Mouse (Mus musculus) bone marrow, adult 2 months (tissue): ENCODE results near the gene Hist1h2bq. TPM values are rescaled to one million over a fixed set of nuclear protein-coding genes. Genes with fewer than 3 reads are reported as not detected.
"Not testable (repeated sequence)": the region's sequence is repeated elsewhere in the genome, so short reads cannot be mapped to it uniquely, and the experiment has no call there.

Experiments used
- H3K27ac ChIP-seq: fragments of 200-500 bp; 2 replicates; pipeline ENCODE4 v1.5.1; 2012; ENCODE audit warnings: low read depth, mild to moderate bottlenecking, control low read depth, inconsistent platforms, low read length; ENCODE audit not compliant: control insufficient read depth, poor library complexity, insufficient read depth
- H3K4me1 ChIP-seq: fragments of 200-500 bp; 2 replicates; pipeline ENCODE4 v1.6.1; 2011; ENCODE audit warnings: low read length; ENCODE audit not compliant: control insufficient read depth, insufficient read depth
- H3K4me3 ChIP-seq: fragments of 200-500 bp; replicated peaks from 2 replicates; pipeline ENCODE3; 2011; ENCODE audit warnings: mild to moderate bottlenecking, low read depth, low read length, control low read depth; ENCODE audit not compliant: control insufficient read depth
- CTCF ChIP-seq: fragments of 200-500 bp; IDR thresholded peaks from 2 replicates; pipeline ENCODE4 v1.5.1; 2011; ENCODE audit warnings: low read length, control low read depth; ENCODE audit not compliant: control insufficient read depth, insufficient read depth
- POLR2A ChIP-seq: fragments of 200-500 bp; IDR thresholded peaks from 2 replicates; pipeline ENCODE4 v1.6.1; 2011; ENCODE audit warnings: low read depth, mild to moderate bottlenecking, control low read depth, low read length, borderline replicate concordance; ENCODE audit not compliant: control insufficient read depth
- WGBS: fragments of 180-500 bp; shearing (Covaris S2); methylation state at CpG from one replicate; pipeline ENCODE4 v1.1.7; 2018; 5-methylcytosine and 5-hydroxymethylcytosine counted together
- polyA plus RNA-seq: library from polyadenylated mRNA; stranded (reverse); fragments of >200 nt; gene quantifications from 2 replicates; pipeline ENCODE4 v1.2.4, GENCODE M21; 2011; ENCODE audit warnings: low replicate concordance; ENCODE audit not compliant: missing spikeins, insufficient read depth, insufficient read length

The Hist1h2bq gene
- polyA plus RNA-seq, 1 experiment: 27.5 TPM

DNA sequence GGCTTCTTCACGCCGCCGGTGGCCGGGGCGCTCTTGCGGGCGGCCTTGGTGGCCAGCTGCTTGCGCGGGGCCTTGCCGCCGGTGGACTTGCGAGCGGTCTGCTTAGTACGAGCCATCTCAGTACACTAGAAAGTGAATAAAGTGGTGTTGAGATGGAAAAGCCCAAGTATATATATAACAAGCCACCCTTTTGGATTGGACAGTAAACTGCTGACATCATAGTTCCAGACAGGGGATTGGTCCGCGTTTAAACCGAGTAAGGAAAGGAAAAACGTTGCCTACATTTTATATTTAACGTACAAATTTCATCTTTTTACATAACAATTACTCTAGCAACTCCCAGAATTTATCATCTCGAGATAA is 26.8 kb downstream of the Hist1h2bq start, which contains the start of gene Hist1h3i:
Gene Hist1h3i (minus strand): TSS at position 116 of the 363 bp plus-strand sequence.
- no peak for TF ChIP-seq POLR2A
- TF ChIP-seq CTCF: no peak
- 0% methylated on average over 20 of the region's 20 CpGs for WGBS
- H3K4me3 ChIP-seq: peak within 1 kb of the TSS; percentile 63
- peak within 1 kb of the TSS; percentile 98 for H3K27ac ChIP-seq
- peaks cover 3% of the 10 kb centered on the region; the same call in 1 of the 2 replicates for H3K4me1 ChIP-seq

DNA sequence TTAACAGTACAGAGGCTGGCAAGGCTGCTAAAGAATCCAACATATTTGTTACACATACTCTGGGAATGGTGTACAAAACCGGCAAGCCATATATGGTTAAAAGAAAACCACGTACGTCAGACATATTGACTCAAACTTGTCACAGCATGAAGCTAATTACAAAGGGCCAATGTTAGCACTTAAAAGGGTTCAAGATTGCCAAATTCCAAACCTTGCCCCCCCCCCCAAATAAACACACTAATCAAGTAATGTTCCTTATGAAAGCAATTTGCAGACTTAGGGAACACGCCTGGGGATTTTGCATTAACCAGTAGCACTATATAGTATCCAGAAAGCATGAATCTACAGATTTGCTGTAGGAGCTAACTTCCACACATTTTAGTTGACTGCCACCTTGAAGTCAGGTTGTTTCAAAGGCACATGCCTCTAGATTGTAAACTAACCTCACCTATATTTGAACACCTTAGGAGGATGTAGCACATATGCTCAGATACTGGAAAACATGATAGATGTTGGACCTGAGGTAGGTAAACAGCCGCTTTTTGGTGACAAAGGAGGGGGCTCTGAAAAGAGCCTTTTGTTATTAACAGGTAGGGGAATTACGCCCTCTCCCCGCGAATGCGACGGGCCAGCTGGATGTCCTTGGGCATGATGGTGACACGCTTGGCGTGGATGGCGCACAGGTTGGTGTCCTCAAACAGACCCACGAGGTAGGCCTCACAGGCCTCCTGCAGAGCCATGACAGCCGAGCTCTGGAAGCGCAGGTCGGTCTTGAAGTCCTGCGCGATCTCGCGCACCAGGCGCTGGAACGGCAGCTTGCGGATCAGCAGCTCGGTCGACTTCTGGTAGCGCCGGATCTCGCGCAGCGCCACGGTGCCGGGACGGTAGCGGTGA is 27.4 kb downstream of the Hist1h2bq start:
- under 1% methylated on average over 14 of the region's 35 CpGs for WGBS
- Histone ChIP-seq H3K4me3 (peak overlapping the region; percentile 63), H3K27ac (peak overlapping the region; percentile 98)
- peak; percentile 97; the same call in 1 of the 2 replicates for TF ChIP-seq POLR2A
- not testable (repeated sequence) for H3K4me1 ChIP-seq

DNA sequence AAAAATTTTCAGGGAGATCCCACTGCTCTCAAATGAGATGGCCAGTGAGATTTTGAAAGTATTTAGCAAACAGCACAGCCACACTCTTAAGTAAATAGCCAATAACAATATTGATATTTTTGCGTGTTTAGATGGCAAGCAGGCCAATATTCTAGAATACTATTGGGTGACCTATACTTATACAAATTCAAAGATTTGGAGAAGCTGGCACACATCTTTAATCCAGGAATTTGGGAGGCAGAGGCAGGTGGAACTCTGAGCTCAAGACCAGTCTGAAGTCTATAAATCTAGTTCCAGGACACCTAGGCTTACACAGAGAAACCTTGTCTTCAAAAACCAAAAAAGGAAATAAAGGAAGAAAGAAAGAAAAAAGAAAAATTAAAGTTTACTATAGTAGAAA is 28.4 kb downstream of the Hist1h2bq start:
- Histone ChIP-seq H3K4me1 (peaks cover 4% of the 10 kb centered on the region; the same call in 1 of the 2 replicates), H3K27ac (no peak overlapping the region), H3K4me3 (no peak overlapping the region)
- WGBS: 84% methylated on average over 1 of the region's 1 CpGs
- TF ChIP-seq CTCF (no peak), POLR2A (no peak)

- Histone ChIP-seq H3K4me3 (no peak overlapping the region), H3K27ac (peak overlapping the region; percentile 72; the same call in 1 of the 2 replicates), H3K4me1 (peaks cover 4% of the 10 kb centered on the region; the same call in 1 of the 2 replicates)
- WGBS: 47% methylated on average over 6 of the region's 6 CpGs
- TF ChIP-seq CTCF: no peak
- TF ChIP-seq POLR2A: no peak
These were observed 28.9 kb downstream of the Hist1h2bq start for GRCm38 (mm10) chr13:21781021-21781555.

DNA sequence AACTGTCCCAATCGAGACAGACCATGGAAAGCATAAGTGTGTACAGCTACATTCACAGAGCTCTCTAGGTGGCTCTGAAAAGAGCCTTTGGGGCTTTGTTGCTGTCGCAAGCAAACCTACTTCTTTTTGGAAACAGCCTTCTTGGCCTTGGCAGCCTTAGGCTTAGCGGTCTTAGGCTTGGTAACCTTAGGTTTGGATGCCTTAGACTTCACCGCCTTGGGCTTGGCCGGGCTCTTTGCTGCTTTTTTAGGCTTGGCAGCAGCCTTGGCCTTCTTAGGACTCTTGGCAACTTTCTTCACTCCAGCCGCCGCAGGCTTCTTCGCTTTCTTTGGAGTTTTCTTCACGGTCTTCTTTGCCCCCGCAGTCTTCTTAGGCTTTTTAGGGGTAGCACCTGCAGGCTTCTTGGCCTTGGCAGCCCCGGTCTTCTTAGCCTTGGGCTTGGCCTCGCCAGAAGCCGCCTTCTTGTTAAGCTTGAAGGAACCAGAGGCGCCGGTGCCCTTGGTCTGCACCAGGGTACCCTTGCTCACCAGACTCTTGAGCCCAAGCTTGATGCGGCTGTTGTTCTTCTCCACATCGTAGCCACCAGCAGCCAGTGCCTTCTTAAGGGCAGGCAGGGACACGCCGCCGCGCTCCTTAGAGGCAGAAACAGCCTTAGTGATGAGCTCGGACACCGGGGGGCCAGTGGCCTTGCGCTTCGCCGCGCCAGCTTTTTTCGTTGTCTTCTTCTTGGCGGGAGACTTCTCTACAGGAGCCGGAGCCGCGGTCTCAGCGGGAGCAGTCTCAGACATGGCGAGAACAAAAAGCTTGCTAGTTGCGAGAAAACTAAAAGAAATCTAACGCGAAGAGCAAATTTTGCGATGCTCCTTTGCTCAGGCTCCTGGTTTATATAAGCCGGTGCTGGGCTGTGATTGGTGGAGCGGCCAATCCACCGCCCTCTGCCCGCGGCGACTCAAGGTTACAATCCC is 29.9 kb downstream of the Hist1h2bq start, which contains the start of gene Hist1h1b:
Gene Hist1h1b (minus strand): TSS at position 859 of the 965 bp plus-strand sequence.
- peak; percentile 100 for TF ChIP-seq POLR2A
- no peak for TF ChIP-seq CTCF
- under 1% methylated on average over 44 of the region's 44 CpGs for WGBS
- Histone ChIP-seq H3K4me3 (peak within 1 kb of the TSS; percentile 91), H3K4me1 (peaks cover 4% of the 10 kb centered on the region; the same call in 1 of the 2 replicates), H3K27ac (peak within 1 kb of the TSS; percentile 99)

- WGBS: 2% methylated on average over 33 of the region's 33 CpGs
- TF ChIP-seq POLR2A: no peak
- no peak for TF ChIP-seq CTCF
- peak overlapping the region; percentile 91 for H3K4me3 ChIP-seq
- H3K4me1 ChIP-seq: peaks cover 3% of the 10 kb centered on the region; the same call in 1 of the 2 replicates
- H3K27ac ChIP-seq: peak overlapping the region; percentile 99
These were observed 30.9 kb downstream of the Hist1h2bq start for GRCm38 (mm10) chr13:21778814-21779766.

Other genes with a start within 250 kb of the Hist1h2bq start
- gene Olfr1364, start 228.4 kb downstream of the Hist1h2bq start, polyA plus RNA-seq: not detected in 2 replicates
- not detected in 2 replicates for gene Olfr1362, start 196.2 kb downstream of the Hist1h2bq start, polyA plus RNA-seq
- gene Olfr11, start 167.7 kb downstream of the Hist1h2bq start, polyA plus RNA-seq: not detected in 2 replicates
- gene Olfr1361, start 146.8 kb downstream of the Hist1h2bq start, polyA plus RNA-seq: not detected in 2 replicates
- not detected in 2 replicates for gene Olfr1360, start 132.8 kb downstream of the Hist1h2bq start, polyA plus RNA-seq
- gene Olfr1359, start 112.1 kb downstream of the Hist1h2bq start, polyA plus RNA-seq: not detected in 2 replicates
- 28.9 and 65.7 TPM in 2 replicates for gene Hist1h2bl, start 94.1 kb downstream of the Hist1h2bq start, polyA plus RNA-seq
- gene Hist1h2ai, start 93.8 kb downstream of the Hist1h2bq start, polyA plus RNA-seq: 19.2 and 21.1 TPM in 2 replicates
- gene Hist1h3h, start 92.5 kb downstream of the Hist1h2bq start, polyA plus RNA-seq: 49.7 and 178 TPM in 2 replicates
- gene Hist1h2bm, start 88.2 kb downstream of the Hist1h2bq start, polyA plus RNA-seq: 19.6 and 68.6 TPM in 2 replicates
- gene Hist1h4j, start 75.1 kb downstream of the Hist1h2bq start, polyA plus RNA-seq: 47.4 and 58.6 TPM in 2 replicates
- 358 and 477 TPM in 2 replicates for gene Hist1h4k, start 59.7 kb downstream of the Hist1h2bq start, polyA plus RNA-seq
- gene Hist1h2ak, start 56.4 kb downstream of the Hist1h2bq start, polyA plus RNA-seq: 25.2 and 61.7 TPM in 2 replicates
- gene Hist1h2bn, start 56.1 kb downstream of the Hist1h2bq start, polyA plus RNA-seq: 98.2 and 195 TPM in 2 replicates
- 99.1 and 123 TPM in 2 replicates for gene Hist1h1b, start 29.6 kb downstream of the Hist1h2bq start, polyA plus RNA-seq
- 34.1 TPM in 1 of 2 replicates, not detected in the other for gene Hist1h3i, start 26.8 kb downstream of the Hist1h2bq start, polyA plus RNA-seq
- 14.9 and 15.3 TPM in 2 replicates for gene Hist1h2an, start 23.0 kb downstream of the Hist1h2bq start, polyA plus RNA-seq
- gene Hist1h2bp, start 22.7 kb downstream of the Hist1h2bq start, polyA plus RNA-seq: 31.5 and 33.4 TPM in 2 replicates
- 5.1 TPM in 1 of 2 replicates, not detected in the other for gene Hist1h2ao, start 268 bp upstream of the Hist1h2bq start, polyA plus RNA-seq
- gene Hist1h4m, start 1.5 kb upstream of the Hist1h2bq start, polyA plus RNA-seq: 157 and 288 TPM in 2 replicates
- 79.8 and 313 TPM in 2 replicates for gene Hist1h4n, start 22.0 kb upstream of the Hist1h2bq start, polyA plus RNA-seq
- 94.2 and 102 TPM in 2 replicates for gene Hist1h2ap, start 23.3 kb upstream of the Hist1h2bq start, polyA plus RNA-seq
- 36.9 and 43.8 TPM in 2 replicates for gene Hist1h2br, start 23.5 kb upstream of the Hist1h2bq start, polyA plus RNA-seq
- 1.4 and 2.5 TPM in 2 replicates for gene Zfp184, start 134.9 kb upstream of the Hist1h2bq start, polyA plus RNA-seq
- gene Pom121l2, start 171.0 kb upstream of the Hist1h2bq start, polyA plus RNA-seq: not detected in 2 replicates
- 3.9 and 10.0 TPM in 2 replicates for gene Prss16, start 199.5 kb upstream of the Hist1h2bq start, polyA plus RNA-seq
- gene Hist1h2ah, start 225.4 kb upstream of the Hist1h2bq start, polyA plus RNA-seq: 31.8 and 40.4 TPM in 2 replicates
- gene Hist1h2bk, start 225.7 kb upstream of the Hist1h2bq start, polyA plus RNA-seq: 109 and 137 TPM in 2 replicates
- 144 and 216 TPM in 2 replicates for gene Hist1h4i, start 231.2 kb upstream of the Hist1h2bq start, polyA plus RNA-seq
- 11.7 and 42.0 TPM in 2 replicates for gene Hist1h2ag, start 232.7 kb upstream of the Hist1h2bq start, polyA plus RNA-seq
- 40.5 and 87.9 TPM in 2 replicates for gene Hist1h2bj, start 233.0 kb upstream of the Hist1h2bq start, polyA plus RNA-seq